Mouse (Mus musculus) heart, postnatal 0 days (tissue): ENCODE measurements around the gene Gm43518.

Source experiments
- CTCF ChIP-seq: IDR thresholded peaks from 2 replicates; pipeline ENCODE4 v1.5.1; 2016; ENCODE audit warnings: antibody characterized with exemption, control low read depth, low read depth
- EP300 ChIP-seq: IDR thresholded peaks from 2 replicates; pipeline ENCODE4 v1.6.1; 2016; ENCODE audit warnings: antibody characterized with exemption, low read depth

GRCm38 (mm10) chr5:123974179-123974485 is 46.9 kb downstream of the Gm43518 start:
- TF ChIP-seq CTCF = no peak
- TF ChIP-seq EP300 = no peak
